In the genomic region with DNA sequence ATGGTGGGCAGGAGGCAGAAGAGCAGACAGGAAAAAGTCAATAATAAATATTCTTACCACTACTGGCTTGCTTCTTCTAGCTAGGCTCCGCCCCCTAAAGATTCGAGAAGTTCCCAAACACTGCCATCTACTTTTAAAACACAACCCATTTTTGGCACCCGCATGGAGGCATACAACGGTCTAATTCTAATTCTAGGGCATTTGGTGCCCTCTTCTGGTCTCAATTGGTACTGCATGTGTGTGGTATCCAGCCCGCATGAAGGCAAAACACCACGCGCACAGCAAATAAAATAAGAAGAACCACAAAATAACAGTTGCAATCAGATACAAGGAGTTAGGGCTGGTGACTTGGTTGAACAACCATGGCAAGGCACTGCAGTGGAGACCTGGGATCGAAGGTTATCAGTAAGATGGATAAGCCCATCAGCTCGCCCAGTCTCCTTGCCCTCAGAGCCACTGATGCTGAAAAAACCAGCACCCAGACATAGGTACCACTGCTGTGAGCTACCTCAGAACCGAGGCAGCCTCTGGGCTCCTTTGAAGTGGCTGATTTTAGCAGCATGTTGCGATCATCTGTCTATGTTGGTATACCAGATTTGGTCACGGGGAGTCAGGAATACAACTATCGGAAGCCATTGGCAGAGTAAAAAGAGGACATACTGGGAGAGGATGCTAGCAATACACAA, we compare ENCODE assay signal across 9 mouse cellular contexts. TPM values are rescaled to one million over a fixed set of nuclear protein-coding genes. Genes with fewer than 3 reads are reported as not detected.
DNase-seq lines count a peak whose midpoint lies in the region; ATAC-seq and TF ChIP-seq lines count a peak whose summit lies in the region.
"Had no signal": no experiment of that assay in that cellular context is flagged by ENCODE, and none has a peak within 500 bp of the region (broad histone marks: within the 10 kb centered on the region; RNA-seq: fewer than 3 reads in every experiment).

No protein-coding gene starts in this region.

- H3K4me1 ChIP-seq in kidney, embryonic 15.5 days: 0 out of 2 replicates have a peak, but pooled peaks cover 5% of the 10 kb centered on the region
- peaks cover 5% of the 10 kb centered on the region; the same call in 1 of the 2 replicates for H3K4me1 ChIP-seq in hindbrain, embryonic 12.5 days
- H3K4me1 ChIP-seq in testis, adult 2 months (ENCODE audit: control insufficient read depth, insufficient read depth, low read length): peaks cover 7% of the 10 kb centered on the region

- no peak for TF ChIP-seq POLR2A in testis, adult 2 months (IDR thresholded peaks at IDR 0.05; ENCODE audit: control insufficient read depth, low read depth, low read length)

- peak; percentile 77 for DNase-seq in kidney, adult 18-20 months
- DNase-seq in brain, embryonic 18.5 days (ENCODE audit: low read depth, low spot score): peak; percentile 50
- DNase-seq in fibroblast of lung, adult 2 months (ENCODE audit: low read depth): peak; percentile 36
- DNase-seq in left cerebral cortex, postnatal 14 days (ENCODE audit: low spot score in 2 of 2): peak; percentile 88 to 90

- no peaks in the 10 kb centered on the region for H3K27me3 ChIP-seq in kidney, embryonic 15.5 days
- no peaks in the 10 kb centered on the region for H3K27me3 ChIP-seq in hindbrain, embryonic 12.5 days
- H3K27me3 ChIP-seq in testis, adult 2 months (ENCODE audit: control insufficient read depth, insufficient read depth, low read length): no peaks in the 10 kb centered on the region
- H3K27me3 ChIP-seq: embryonic facial prominence, embryonic 15.5 days had no signal

- no peaks in the 10 kb centered on the region for H3K36me3 ChIP-seq in kidney, embryonic 15.5 days
- H3K36me3 ChIP-seq in hindbrain, embryonic 12.5 days: no peaks in the 10 kb centered on the region
- H3K36me3 ChIP-seq in testis, adult 2 months (ENCODE audit: control insufficient read depth, insufficient read depth, low read length): no peaks in the 10 kb centered on the region
- H3K36me3 ChIP-seq: embryonic facial prominence, embryonic 15.5 days had no signal

- peak; percentile 60; the same call in 1 of the 2 replicates for TF ChIP-seq CTCF in testis, adult 2 months (IDR thresholded peaks at IDR 0.05; ENCODE audit: control insufficient read depth, insufficient read depth, insufficient replicate concordance, low read depth, low read length)

- no peak for ATAC-seq in kidney, embryonic 15.5 days (replicated peaks; ENCODE audit: low FRiP score)
- ATAC-seq in hindbrain, embryonic 12.5 days (ENCODE audit: low FRiP score): 0 out of 2 replicates have a peak, but pooled peaks have one; percentile 16
- ATAC-seq in monocyte, adult 5-6 weeks (replicated peaks; ENCODE audit: insufficient number of reproducible peaks, low FRiP score, low TSS enrichment, poor library complexity, severe bottlenecking): peak; percentile 60

- no peak overlapping the region for H3K4me3 ChIP-seq in kidney, embryonic 15.5 days (replicated peaks)
- no peak overlapping the region for H3K4me3 ChIP-seq in hindbrain, embryonic 12.5 days
- no peak overlapping the region for H3K4me3 ChIP-seq in testis, adult 2 months (ENCODE audit: control insufficient read depth, low read depth, low read length)
- H3K4me3 ChIP-seq: embryonic facial prominence, embryonic 15.5 days had no signal

- H3K4me2 ChIP-seq in kidney, embryonic 15.5 days: no peak overlapping the region
- H3K4me2 ChIP-seq in hindbrain, embryonic 12.5 days (replicated peaks): no peak overlapping the region
- H3K4me2 ChIP-seq: embryonic facial prominence, embryonic 15.5 days had no signal

- 42% methylated on average over 13 of the region's 13 CpGs for WGBS in kidney, embryonic 15.5 days
- 40% methylated on average over 13 of the region's 13 CpGs for WGBS in hindbrain, embryonic 12.5 days

- intact Hi-C loops in left cerebral cortex, postnatal 14 days (cut with DNase I): no loop called here

- H3K27ac ChIP-seq in kidney, embryonic 15.5 days: no peak overlapping the region
- H3K27ac ChIP-seq in hindbrain, embryonic 12.5 days: no peak overlapping the region
- no peak overlapping the region for H3K27ac ChIP-seq in testis, adult 2 months (ENCODE audit: control insufficient read depth, insufficient read depth, low read depth, low read length)
- H3K27ac ChIP-seq: embryonic facial prominence, embryonic 15.5 days had no signal

- H3K9me3 ChIP-seq in kidney, embryonic 15.5 days (replicated peaks): no peaks in the 10 kb centered on the region
- H3K9me3 ChIP-seq in hindbrain, embryonic 12.5 days (replicated peaks): no peaks in the 10 kb centered on the region
- H3K9me3 ChIP-seq: embryonic facial prominence, embryonic 15.5 days had no signal

- H3K9ac ChIP-seq in kidney, embryonic 15.5 days: no peak overlapping the region
- no peak overlapping the region for H3K9ac ChIP-seq in hindbrain, embryonic 12.5 days
- H3K9ac ChIP-seq: embryonic facial prominence, embryonic 15.5 days had no signal

RNA-seq across cellular contexts. Expression of gene Cnot11, which starts 4.4 kb away (rescaled TPM):
- 24.2 and 24.4 TPM in 2 replicates for polyA plus RNA-seq in kidney, embryonic 15.5 days (2015; fragmentation: Nextera tagmentation; extraction: Ambion mirVana)
- 28.7 and 29.1 TPM in 2 replicates for polyA plus RNA-seq in hindbrain, embryonic 12.5 days (2016; fragmentation: Nextera tagmentation; extraction: Ambion mirVana)
- 10 to 100 TPM; 23.1 to 25.9 TPM for total RNA-seq in left cerebral cortex, postnatal 14 days (2021)
- total RNA-seq in monocyte, adult 5-6 weeks (2017): 23.9 to 27.3 TPM (median 24.0 TPM) in 3 replicates
- polyA plus RNA-seq in testis, adult 2 months (2012; rRNA removed): 9.2 and 10.9 TPM in 2 replicates

RNA-seq across cellular contexts. Expression of gene Rnf149, which starts 46.8 kb away (rescaled TPM):
- 31.9 and 33.3 TPM in 2 replicates for polyA plus RNA-seq in kidney, embryonic 15.5 days (2015; fragmentation: Nextera tagmentation; extraction: Ambion mirVana)
- polyA plus RNA-seq in hindbrain, embryonic 12.5 days (2016; fragmentation: Nextera tagmentation; extraction: Ambion mirVana): 37.7 and 39.0 TPM in 2 replicates
- total RNA-seq in left cerebral cortex, postnatal 14 days (2021): 10 to 100 TPM; 24.3 to 29.3 TPM
- 204 to 430 TPM (median 348 TPM) in 3 replicates for total RNA-seq in monocyte, adult 5-6 weeks (2017)
- 5.9 and 6.8 TPM in 2 replicates for polyA plus RNA-seq in testis, adult 2 months (2012; rRNA removed)

RNA-seq across cellular contexts. Expression of gene Tbc1d8, which starts 51.8 kb away (rescaled TPM):
- polyA plus RNA-seq in kidney, embryonic 15.5 days (2015; fragmentation: Nextera tagmentation; extraction: Ambion mirVana): 9.9 and 10.4 TPM in 2 replicates
- polyA plus RNA-seq in hindbrain, embryonic 12.5 days (2016; fragmentation: Nextera tagmentation; extraction: Ambion mirVana): 8.6 and 10.2 TPM in 2 replicates
- total RNA-seq in left cerebral cortex, postnatal 14 days (2021): 10 to 100 TPM; 13.9 to 16.8 TPM
- 39.0 to 79.2 TPM (median 41.9 TPM) in 3 replicates for total RNA-seq in monocyte, adult 5-6 weeks (2017)
- polyA plus RNA-seq in testis, adult 2 months (2012; rRNA removed): 8.8 and 10.0 TPM in 2 replicates

Comparison
In these comparisons a context has a peak if more than half of its experiments do, and no peak if none do; other contexts are left out.
1. DNase-seq: peak in every context shown above with its lines; median percentile 89 in left cerebral cortex, postnatal 14 days; 77 in kidney, adult 18-20 months; 50 in brain, embryonic 18.5 days; 36 in fibroblast of lung, adult 2 months.